Mouse (Mus musculus) midbrain, embryonic 16.5 days (tissue): Measurements from ENCODE around the gene Sbno2. TPM values are rescaled to one million over a fixed set of nuclear protein-coding genes. Genes with fewer than 3 reads are reported as not detected.

ENCODE experiments used
- ATAC-seq: fragments of 200-750 bp; cut with Nextera tagmentation; 2 replicates; pipeline ENCODE4 v1.8.0; 2017; ENCODE audit warnings: moderate TSS enrichment
- H3K27ac ChIP-seq: fragments of 300-500 bp; sonication (generic); 2 replicates; pipeline ENCODE4 v1.5.1; 2014; ENCODE audit warnings: mild to moderate bottlenecking, low read length, mixed read lengths
- H3K27me3 ChIP-seq: fragments of 300-500 bp; sonication (generic); 2 replicates; pipeline ENCODE4 v1.6.1; 2014; ENCODE audit warnings: low read depth, low read length, mixed read lengths; ENCODE audit not compliant: control insufficient read depth, insufficient read depth
- H3K36me3 ChIP-seq: fragments of 300-500 bp; sonication (generic); 2 replicates; pipeline ENCODE4 v1.6.1; 2014; ENCODE audit warnings: mild to moderate bottlenecking, low read length, moderate library complexity, mixed read lengths; ENCODE audit not compliant: control insufficient read depth, insufficient read depth
- H3K4me1 ChIP-seq: fragments of 300-500 bp; sonication (generic); 2 replicates; pipeline ENCODE4 v1.6.1; 2014; ENCODE audit warnings: mild to moderate bottlenecking, low read length, mixed read lengths; ENCODE audit not compliant: control insufficient read depth, insufficient read depth
- H3K4me2 ChIP-seq: fragments of 300-500 bp; sonication (generic); 2 replicates; pipeline ENCODE4 v1.6.1; 2014; ENCODE audit warnings: mild to moderate bottlenecking, low read length, mixed read lengths
- H3K4me3 ChIP-seq: fragments of 300-500 bp; sonication (generic); 2 replicates; pipeline ENCODE4 v1.5.1; 2014; ENCODE audit warnings: low read depth, mild to moderate bottlenecking, low read length, moderate library complexity, mixed read lengths
- H3K9ac ChIP-seq: fragments of 300-500 bp; sonication (generic); 2 replicates; pipeline ENCODE4 v1.6.1; 2014; ENCODE audit warnings: low read depth, low read length, mixed read lengths
- H3K9me3 ChIP-seq: fragments of 300-500 bp; sonication (generic); replicated peaks from 2 replicates; pipeline ENCODE4 v1.6.1; 2014; ENCODE audit warnings: mild to moderate bottlenecking, low read length, mixed read lengths; ENCODE audit not compliant: control insufficient read depth, poor library complexity, severe bottlenecking
- WGBS: fragments of 180-500 bp; shearing (Covaris S2); extraction: QIAGEN DNeasy Blood & Tissue Kit; methylation state at CpG from one replicate; pipeline ENCODE4 v1.1.7; 2014; 5-methylcytosine and 5-hydroxymethylcytosine counted together
- polyA plus RNA-seq: library from polyadenylated mRNA; unstranded; fragments of >200 nt; fragmentation: Nextera tagmentation; extraction: Ambion mirVana; gene quantifications from 2 replicates; pipeline ENCODE4 v1.2.1, GENCODE M21; 2015

Sbno2 gene
- polyA plus RNA-seq, 1 experiment from 2014 or later, result 11.6 TPM

DNA sequence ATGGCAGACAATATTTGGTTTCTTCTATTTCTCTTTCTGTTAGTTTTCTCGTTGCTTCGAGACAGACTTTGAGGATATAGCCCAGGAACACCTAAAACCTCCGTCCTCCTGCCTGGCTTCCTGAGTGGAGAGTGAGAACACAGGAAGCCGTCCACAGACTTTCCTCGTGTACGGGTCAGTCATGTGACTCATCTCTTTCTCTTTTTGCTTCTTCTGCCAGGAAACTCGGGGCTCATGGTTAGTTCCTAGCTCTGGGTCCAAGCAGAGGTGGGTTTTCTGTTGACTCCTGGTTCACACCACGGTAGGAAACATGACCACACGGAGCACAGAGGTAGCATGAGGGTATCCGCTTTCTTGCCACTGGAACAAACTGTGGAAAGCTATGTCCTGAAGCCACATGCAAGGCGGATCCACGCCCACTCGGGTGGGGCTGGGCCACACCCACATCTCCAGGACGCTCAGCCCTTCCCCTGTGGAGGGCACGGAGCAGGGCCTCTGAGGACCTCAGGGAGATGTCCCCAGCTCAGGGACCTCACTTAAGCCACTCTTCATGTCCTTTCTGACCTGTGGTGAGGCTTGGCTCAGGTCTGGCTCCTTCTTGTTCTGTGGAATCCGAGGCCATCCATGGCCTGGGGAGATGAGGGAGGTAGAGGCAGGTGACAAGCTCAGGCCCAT lies 24.8 kb downstream of the Sbno2 start:
- no peaks in the 10 kb centered on the region for H3K27me3 ChIP-seq
- H3K4me2 ChIP-seq, result no peak overlapping the region
- H3K9me3 ChIP-seq, result no peaks in the 10 kb centered on the region
- no peak overlapping the region for H3K4me3 ChIP-seq
- WGBS, result 88% methylated on average over 16 of the region's 16 CpGs
- no peak overlapping the region for H3K9ac ChIP-seq
- peaks cover 21% of the 10 kb centered on the region; the same call in 1 of the 2 replicates for H3K36me3 ChIP-seq
- ATAC-seq, result no peak
- H3K4me1 ChIP-seq, result no peaks in the 10 kb centered on the region
- H3K27ac ChIP-seq, result no peak overlapping the region

DNA sequence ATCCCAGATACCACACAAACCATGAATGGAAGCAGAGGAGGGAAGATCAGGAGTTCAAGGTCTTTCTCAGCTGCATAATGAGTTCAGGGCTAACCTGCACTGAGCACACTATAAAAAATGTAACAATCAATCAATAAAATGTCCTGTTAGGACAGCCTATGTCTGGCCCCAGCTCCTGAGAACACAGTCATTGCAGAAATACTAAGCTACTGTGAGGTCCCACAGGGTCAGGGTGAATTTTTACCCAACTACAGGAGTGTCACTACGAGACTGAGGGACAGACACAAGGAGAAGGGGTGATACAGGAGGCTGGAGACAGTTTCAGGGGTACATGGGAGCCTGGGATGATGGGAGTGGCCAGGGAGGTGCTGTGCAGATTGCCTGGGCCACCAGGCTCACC lies 27.0 kb downstream of the Sbno2 start:
- no peaks in the 10 kb centered on the region for H3K9me3 ChIP-seq
- H3K36me3 ChIP-seq, result peaks cover 18% of the 10 kb centered on the region; the same call in 1 of the 2 replicates
- no peak overlapping the region for H3K27ac ChIP-seq
- no peaks in the 10 kb centered on the region for H3K27me3 ChIP-seq
- no peak for ATAC-seq
- H3K9ac ChIP-seq, result no peak overlapping the region
- WGBS, result 100% methylated on average over 1 of the region's 1 CpGs
- H3K4me1 ChIP-seq, result no peaks in the 10 kb centered on the region
- no peak overlapping the region for H3K4me3 ChIP-seq
- no peak overlapping the region for H3K4me2 ChIP-seq

DNA sequence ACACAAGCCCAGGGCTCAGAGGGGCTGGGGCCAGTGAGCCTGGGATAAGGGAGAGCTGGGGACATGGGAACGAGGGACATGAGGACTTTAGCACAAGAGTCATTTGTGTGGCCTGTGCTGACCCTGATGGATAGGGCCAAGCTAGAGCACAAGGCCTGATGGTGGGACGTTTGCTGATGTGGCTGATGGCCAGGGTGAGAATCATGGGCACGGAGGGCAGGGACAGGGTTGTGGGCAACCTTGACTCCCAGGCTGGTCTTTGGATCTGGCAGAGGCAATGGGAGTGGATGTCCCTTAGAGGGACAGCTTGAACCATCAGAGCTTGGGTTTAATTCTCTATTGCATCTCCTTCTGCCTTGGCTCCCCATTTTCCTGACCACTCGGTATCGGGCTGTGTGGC lies 28.1 kb downstream of the Sbno2 start:
- no peak overlapping the region for H3K9ac ChIP-seq
- ATAC-seq, result no peak
- H3K27ac ChIP-seq, result no peak overlapping the region

DNA sequence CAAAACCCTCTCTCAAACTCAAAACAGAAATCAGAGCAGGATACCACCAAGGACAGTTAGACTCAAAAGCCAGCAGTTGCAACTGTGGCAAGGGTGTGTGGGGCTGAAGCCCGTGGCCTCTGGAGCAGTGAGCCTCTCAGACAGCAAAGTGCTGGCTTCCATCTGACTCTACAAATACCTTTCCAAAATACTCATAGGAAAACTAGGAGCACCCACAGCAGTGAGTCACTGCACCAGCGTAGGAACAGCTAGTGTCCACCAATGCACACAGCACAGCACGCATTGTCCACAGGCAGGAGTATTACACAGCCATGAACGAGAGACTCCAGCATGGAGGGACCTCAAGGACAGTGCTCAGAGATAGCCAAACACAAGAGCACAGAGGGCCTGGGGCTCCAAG lies 29.0 kb downstream of the Sbno2 start:
- no peak overlapping the region for H3K4me3 ChIP-seq
- H3K4me2 ChIP-seq, result no peak overlapping the region
- H3K36me3 ChIP-seq, result peaks cover 11% of the 10 kb centered on the region; the same call in 1 of the 2 replicates
- no peak overlapping the region for H3K27ac ChIP-seq
- no peaks in the 10 kb centered on the region for H3K9me3 ChIP-seq
- 96% methylated on average over 4 of the region's 4 CpGs for WGBS
- no peaks in the 10 kb centered on the region for H3K27me3 ChIP-seq
- no peak overlapping the region for H3K9ac ChIP-seq
- H3K4me1 ChIP-seq, result peaks cover 3% of the 10 kb centered on the region; the same call in 1 of the 2 replicates
- no peak for ATAC-seq

More for the DNA sequence above, 28.1 kb downstream of the Sbno2 start:
- Histone ChIP-seq H3K4me2 (no peak overlapping the region), H3K27me3 (no peaks in the 10 kb centered on the region), H3K4me1 (no peaks in the 10 kb centered on the region), H3K9me3 (no peaks in the 10 kb centered on the region), H3K4me3 (no peak overlapping the region), H3K36me3 (peaks cover 15% of the 10 kb centered on the region; the same call in 1 of the 2 replicates)
- 92% methylated on average over 5 of the region's 5 CpGs for WGBS

DNA sequence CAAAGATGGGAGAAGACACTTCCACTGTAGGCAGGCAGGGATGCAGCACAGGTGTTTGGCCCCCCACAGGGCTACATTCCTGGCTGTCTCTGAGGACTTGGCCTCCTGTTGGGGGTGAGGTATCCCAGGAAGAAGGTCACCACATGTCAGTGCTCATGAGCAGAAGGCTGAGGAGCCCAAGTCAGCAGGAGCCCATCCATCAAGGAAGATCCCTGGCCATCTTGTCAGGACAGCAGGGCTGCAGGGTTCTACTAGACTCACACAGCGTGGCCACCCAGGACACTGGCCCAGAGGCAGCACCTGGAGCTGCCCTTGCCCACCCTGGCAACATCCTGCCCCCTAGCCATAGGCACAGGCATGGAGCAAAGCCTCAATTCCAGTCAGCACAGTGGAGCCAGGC lies 29.4 kb downstream of the Sbno2 start:
- no peak overlapping the region for H3K4me3 ChIP-seq
- no peaks in the 10 kb centered on the region for H3K9me3 ChIP-seq
- WGBS, result 54% methylated on average over 1 of the region's 1 CpGs
- ATAC-seq, result no peak
- H3K27me3 ChIP-seq, result no peaks in the 10 kb centered on the region
- H3K27ac ChIP-seq, result no peak overlapping the region
- H3K4me2 ChIP-seq, result no peak overlapping the region
- no peak overlapping the region for H3K9ac ChIP-seq
- H3K36me3 ChIP-seq, result peaks cover 8% of the 10 kb centered on the region; the same call in 1 of the 2 replicates
- H3K4me1 ChIP-seq, result peaks cover 4% of the 10 kb centered on the region; the same call in 1 of the 2 replicates

DNA sequence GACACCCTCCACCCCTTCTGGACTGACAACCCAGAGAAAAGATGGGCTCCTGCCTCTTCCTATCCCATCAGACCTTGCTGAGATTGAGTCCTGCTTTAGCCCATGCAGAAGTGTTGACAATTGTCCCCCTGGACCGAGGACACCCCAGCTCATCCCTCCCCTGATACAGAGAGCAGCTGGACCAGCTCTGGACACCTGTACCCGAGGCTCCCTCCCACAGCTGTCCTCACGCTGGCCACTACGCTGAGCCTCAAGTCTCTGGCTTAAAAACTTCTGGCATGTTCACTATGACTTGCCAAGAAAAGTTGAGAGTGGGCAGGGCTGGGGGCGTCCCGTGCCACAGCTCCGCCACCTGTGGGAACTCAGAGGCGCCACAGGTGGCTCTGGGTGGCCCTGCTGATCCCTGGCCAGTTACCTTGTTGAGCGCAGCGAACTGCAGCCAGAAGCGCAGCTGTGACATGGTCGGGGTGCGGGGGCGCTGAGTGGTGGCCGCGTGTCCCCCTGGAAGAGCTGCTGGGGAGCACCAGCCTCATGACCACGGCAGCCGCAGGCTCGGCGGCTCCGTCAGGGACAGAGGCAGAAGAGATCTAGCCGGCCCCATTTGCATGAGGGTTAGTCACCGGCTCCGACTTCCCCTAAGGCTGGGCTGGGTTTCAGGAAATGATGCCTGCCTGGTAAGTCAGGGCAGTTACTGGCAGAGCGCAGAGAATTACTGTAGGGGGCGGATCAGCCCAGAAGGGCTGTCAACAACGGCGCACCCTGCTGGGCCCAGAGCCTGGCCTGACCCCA lies 30.4 kb downstream of the Sbno2 start:
- Histone ChIP-seq H3K36me3 (peaks cover under 1% of the 10 kb centered on the region; the same call in 1 of the 2 replicates), H3K9me3 (no peaks in the 10 kb centered on the region), H3K4me2 (0 out of 2 replicates have a peak overlapping the region, but pooled peaks have one; percentile 17), H3K9ac (peak overlapping the region; percentile 21), H3K27me3 (no peaks in the 10 kb centered on the region), H3K27ac (no peak overlapping the region), H3K4me1 (peaks cover 4% of the 10 kb centered on the region; the same call in 1 of the 2 replicates), H3K4me3 (no peak overlapping the region)
- 23% methylated on average over 28 of the region's 28 CpGs for WGBS
- ATAC-seq, result no peak

DNA sequence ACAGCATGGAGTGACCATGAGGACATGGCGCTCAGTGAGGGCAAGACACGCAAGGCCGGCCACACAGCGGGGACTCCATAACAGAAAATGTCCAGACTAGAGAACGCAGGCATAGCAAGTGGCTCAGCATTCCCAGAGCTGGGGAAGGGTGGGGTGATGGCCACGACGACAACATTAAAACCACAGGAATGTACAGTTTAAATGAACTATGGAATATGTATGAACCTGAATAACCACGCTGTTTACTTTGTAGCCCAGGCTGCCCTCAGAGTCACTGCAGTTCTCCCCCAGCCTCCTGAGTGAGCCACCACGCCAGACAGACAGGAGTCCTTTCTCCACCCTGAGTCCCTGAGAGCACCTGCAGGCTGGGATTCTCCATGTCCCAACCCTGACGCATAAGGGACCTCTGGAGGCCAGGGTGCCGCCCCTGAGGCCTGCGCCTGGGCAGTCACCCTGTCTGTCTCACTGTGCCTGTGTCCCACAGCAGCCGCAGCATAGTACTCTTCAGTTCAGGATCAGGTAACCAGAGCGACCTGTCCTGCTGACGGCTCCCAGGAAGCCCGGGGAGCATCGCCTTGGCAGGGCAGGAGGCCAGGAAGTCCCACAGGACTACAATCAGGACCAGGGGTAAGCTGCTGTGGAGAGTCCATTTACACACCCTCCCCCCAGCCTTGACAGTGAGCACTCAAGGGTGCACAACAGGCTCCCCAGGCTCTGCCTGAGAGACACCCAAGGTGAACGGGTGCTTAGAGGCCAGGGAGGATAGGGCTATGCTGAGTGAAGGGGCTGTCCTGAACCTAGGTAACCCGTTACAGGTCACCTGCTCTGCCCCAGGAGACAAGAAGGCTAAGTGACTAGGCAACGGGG lies 32.5 kb downstream of the Sbno2 start:
- Histone ChIP-seq H3K4me3 (no peak overlapping the region), H3K27me3 (no peaks in the 10 kb centered on the region), H3K4me1 (peaks cover 4% of the 10 kb centered on the region; the same call in 1 of the 2 replicates), H3K9me3 (no peaks in the 10 kb centered on the region), H3K4me2 (no peak overlapping the region), H3K27ac (no peak overlapping the region), H3K9ac (no peak overlapping the region), H3K36me3 (no peaks in the 10 kb centered on the region)
- WGBS, result 81% methylated on average over 20 of the region's 20 CpGs
- ATAC-seq, result no peak

DNA sequence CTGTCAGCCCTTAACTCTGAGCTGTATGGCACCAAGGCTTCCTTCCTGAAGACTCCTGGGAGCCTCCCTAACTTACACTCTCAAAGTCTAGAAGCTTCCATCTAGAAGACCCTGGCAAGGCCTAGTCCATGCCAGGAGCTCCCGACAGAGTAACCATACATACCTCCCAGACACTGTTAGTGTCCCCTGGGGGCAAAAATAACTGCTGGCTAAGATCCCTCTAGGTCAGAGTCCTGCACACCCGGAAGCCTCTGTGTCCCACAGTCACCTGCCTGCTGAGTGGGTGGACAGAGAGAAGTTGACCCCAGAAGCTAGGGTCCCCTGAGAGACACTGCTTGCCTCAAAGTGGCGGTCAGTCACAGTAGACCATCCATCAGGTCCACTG lies 33.9 kb downstream of the Sbno2 start:
- H3K4me2 ChIP-seq, result no peak overlapping the region
- no peaks in the 10 kb centered on the region for H3K9me3 ChIP-seq
- H3K27ac ChIP-seq, result no peak overlapping the region
- H3K36me3 ChIP-seq, result no peaks in the 10 kb centered on the region
- 82% methylated on average over 3 of the region's 3 CpGs for WGBS
- no peak overlapping the region for H3K4me3 ChIP-seq
- no peaks in the 10 kb centered on the region for H3K27me3 ChIP-seq
- ATAC-seq, result no peak
- H3K4me1 ChIP-seq, result peaks cover 4% of the 10 kb centered on the region; the same call in 1 of the 2 replicates
- no peak overlapping the region for H3K9ac ChIP-seq
